Mouse (Mus musculus) CD8-positive naive resting alpha-beta T cell, adult 2 months (primary cell): ENCODE results near the gene Grin1.

Source experiments
- DNase-seq, 2 experiments: peaks; one replicate each; pipeline ENCODE4 v3.0.0; 2022; ENCODE audit warnings: low read depth in 2 of 2, low spot score in 2 of 2

The Grin1 gene

DNA sequence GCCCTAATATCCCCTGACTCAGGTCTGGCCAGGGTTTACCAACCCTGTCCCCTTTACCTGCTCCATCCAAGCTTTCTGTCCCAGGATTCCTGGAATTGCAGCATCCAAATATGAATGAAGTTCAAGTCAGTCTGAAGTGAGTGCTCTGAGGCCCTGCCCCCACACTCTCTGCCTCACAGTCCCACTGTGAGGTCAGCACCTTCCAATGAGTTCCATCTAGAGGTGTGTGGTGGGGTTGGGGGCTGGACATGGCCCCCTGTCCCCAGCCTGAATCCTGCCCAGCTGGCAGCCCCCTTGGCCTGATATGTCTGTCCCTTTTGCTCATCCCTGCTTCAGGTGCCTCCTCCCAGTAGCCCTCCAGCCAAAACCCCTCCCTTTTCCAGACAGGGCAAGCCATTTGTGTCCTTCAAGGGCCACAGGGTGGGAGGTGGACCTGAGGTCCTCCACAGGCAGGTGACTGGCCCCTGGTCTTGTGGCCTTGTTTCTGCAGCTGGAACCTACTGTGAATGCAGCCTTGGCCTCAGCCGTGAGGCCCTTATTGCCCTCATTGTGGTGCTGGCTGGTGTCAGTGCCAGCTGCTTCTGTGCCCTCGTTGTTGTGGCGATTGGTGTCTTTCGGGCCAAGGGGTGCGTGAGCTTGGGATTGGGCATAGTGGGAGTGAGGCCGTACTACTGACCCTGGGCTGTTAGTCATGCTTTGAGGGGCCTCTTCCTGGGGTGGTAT lies 30.9 kb downstream of the Grin1 start, which contains the start of gene Tmem210:
TSS of gene Tmem210 (plus strand) at position 219 of the 723 bp plus-strand sequence.
- DNase-seq, result no peak

DNA sequence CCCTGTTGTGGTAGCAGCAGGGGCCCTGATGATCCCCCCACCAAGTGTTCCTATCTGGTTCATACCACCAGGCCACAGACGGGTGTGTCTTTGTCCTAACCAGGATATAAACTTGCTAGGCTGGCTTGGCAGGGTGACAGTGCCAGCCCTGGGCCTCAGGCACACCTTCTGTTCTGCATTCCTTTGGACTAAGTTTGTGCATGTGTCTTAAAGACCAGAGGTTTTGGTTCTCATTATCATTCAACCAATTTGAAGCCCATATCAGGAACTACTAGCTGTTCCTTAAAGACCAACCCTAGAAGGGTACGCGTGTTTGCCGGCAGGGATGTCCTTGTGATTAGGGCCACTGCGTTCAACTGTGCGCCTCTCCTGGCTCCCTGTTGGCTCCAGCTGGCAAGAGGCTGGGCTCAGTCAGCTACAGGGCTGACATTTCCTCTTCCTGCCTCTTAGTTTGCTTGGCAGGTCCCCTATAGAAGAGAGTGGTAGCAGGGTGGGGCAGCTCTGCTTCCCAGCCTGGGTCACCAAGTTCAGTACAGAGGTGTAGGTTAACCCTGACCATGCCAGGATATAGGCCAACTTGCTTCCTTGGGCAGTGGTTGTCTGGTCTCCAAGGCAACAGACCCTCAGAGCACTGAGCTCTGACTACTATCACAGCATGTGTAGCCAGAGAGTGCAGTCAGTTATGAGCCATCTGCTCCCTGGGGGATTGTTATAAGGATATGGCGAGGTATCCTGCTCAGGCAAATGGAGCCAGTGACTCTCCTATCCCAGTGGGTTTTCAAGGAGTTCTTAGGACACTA lies 31.9 kb downstream of the Grin1 start:
- DNase-seq, result no peak

DNA sequence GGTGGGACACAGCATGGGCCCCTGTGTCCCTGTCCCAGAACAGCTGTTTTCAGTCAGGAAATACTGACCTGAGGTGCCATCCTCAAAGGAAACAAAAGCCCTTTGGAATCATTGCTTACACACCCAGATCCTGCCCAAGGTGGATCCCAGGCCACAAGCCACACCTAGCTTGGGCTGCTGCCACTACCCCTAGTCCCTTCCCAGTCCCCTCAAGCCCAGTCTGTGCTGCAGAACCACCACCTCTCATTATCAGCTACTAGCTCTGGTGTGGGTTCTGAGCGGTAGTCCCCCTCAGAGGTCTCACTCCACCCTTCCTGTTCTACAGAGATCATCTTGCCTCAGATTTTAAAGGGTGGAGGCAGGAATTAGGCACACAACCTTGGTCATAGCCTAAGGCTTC lies 32.7 kb downstream of the Grin1 start:
- no peak for DNase-seq

DNA sequence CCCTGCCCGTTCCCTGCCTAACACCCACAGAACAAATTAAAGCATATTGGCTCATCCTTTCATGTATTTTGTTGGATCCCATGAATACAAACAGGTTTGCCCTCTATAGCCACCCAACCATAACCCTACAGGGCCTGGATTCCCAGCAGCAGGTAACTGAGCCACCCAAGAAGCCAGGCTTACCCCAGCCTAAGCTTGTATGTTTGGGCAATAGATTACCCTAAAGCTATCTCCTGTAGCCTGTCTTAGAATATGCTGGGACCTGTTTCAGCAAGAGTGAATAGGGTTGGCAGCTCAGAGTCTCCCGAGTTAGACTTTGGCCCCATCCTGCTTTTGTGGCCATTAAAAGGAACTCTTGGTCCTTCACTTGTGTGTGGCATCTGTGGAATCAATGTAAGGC lies 33.4 kb downstream of the Grin1 start:
- DNase-seq, result no peak

DNA sequence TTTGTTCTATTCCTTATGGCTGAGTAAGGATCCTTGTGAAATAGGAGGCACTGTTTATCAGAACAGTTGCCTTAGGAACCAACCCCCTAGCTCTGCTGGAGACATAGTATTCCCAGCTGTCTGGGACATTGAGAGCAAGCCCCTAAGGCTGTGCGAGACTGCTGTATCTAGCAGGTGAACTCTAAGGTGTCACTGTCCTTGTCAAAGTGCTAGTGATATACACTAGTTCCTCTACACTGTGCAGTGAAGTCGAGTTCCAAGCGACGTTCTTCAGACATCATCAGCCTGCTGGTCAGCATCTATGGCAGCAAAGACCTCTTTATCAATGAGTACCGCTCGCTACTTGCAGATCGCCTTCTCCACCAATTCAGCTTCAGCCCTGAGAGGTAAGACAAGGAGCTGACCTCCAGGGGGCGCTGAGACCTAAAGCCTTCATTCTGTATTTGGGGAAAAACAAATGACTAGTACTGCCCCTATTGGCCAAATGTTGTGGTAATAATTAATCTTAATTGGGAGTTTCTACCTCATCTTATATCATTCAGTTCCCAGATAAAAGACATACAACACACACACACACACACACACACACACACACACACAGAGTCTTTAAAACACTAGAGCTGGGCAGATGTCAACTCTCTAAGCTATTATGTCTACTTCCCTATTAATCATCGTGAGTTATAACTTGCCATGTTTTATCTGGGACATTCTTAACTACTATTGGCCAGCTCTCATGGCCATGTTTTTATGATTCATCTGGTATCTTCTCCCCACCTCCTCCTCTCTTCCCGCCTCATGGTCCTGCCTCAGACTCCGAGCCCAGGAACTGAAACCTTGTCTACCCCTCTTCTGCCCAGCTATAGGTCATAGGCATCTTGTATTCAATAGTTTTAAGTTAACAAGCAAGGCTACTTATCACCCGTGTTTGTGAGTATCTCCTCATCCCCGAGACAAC lies 39.8 kb downstream of the Grin1 start:
- peak; percentile 69 to 81 for DNase-seq

DNA sequence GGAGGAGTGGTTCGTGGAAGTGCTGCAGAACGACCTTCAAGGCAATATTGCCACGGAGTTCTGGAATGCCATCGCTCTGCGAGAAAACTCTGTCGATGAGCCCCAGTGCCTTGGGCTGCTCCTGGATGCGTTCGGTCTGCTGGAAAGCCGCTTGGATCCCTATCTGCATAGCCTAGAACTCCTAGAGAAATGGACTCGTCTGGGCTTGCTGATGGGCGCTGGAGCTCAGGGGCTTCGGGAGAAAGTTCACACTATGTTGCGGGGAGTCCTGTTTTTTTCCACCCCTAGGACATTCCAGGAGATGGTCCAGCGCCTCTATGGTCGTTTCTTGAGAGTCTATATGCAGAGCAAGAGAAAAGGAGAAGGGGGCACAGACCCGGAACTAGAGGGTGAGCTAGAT lies 46.0 kb downstream of the Grin1 start:
- DNase-seq, result no peak

DNA sequence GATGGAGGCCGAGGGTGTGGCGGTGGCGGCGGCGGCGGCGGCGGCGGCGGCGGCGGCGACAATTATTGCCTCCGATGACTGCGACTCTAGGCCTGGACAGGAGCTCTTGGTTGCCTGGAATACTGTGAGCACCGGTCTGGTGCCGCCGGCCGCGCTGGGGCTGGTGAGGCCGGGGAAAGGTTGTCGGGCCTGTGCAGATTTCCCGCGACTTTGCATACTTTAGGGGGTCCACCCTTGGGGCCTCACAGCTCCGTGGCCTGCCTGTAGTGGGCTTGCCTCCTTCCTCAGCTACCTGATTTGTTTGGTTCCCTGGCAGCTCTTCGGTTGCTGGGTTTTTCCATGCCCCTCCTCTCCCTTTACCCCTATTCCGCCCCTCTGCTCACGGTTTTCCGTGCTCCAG lies 46.5 kb downstream of the Grin1 start:
- no peak for DNase-seq

DNA sequence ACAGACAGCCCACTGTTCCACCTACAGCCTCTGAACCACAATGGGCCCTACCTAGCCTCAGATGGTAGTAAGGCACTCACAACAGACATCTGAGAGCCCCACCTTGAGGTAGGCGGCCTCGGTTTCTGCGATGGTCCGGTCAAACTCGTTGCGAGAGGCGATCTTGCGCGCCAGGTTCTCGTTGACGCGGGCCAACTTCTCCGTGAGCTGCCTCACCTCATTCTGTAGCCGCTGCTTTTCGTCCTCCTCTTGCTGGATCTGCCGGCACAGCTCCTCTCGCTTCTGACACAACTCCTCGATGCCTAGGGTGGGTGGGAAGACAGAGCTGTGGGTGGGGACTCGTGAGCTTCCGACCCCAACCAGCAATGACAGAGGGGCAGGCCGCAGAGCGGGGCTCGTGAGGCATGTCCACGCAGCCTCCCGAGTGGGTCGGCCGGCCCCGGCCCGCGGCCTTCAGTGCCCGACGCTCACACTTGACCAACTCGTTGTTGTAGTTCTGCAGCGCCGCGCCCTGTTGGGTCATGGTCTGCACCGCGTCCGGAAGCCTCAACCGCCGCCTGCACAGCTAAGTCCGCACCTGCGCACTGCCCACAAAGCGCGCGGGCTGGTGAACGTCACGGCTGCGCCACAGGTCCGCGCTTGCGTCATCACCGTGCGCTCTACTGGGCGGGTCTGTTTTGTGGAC lies 47.0 kb downstream of the Grin1 start, which contains the start of the genes Ssna1 and Anapc2:
TSS of gene Ssna1 (minus strand) at position 612 of the 685 bp plus-strand sequence.
TSS of gene Anapc2 (plus strand) at position 652 of the 685 bp plus-strand sequence.
- DNase-seq, result peak; percentile 91 to 96

DNA sequence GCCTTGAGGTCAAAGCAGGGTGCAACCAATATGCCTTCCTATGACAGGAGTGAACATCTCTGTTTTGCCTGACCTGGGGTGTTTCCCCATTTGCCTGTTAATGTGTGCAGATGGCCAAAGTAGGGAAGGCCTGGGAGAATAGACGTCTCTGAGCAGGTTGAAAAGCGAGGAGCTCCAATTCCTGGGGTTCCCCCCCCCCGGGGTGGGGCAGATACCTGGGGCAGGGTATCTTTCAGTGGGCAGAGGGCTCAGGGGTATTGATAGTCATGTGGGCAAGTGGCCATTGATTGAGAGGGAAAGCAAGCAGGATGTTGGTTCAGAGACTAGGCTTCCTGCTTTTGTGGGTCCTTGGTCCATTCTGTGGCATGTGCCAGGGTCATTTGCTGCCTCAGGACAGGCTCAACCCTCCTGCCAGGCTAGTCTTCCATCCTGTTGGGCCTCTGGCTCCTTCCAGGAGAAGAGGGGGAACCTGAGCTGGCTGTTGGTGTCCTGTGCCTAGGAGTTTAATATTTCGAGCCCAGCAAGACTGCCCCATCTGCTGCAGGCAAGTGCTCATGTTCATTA lies 51.2 kb downstream of the Grin1 start:
- no peak for DNase-seq

DNA sequence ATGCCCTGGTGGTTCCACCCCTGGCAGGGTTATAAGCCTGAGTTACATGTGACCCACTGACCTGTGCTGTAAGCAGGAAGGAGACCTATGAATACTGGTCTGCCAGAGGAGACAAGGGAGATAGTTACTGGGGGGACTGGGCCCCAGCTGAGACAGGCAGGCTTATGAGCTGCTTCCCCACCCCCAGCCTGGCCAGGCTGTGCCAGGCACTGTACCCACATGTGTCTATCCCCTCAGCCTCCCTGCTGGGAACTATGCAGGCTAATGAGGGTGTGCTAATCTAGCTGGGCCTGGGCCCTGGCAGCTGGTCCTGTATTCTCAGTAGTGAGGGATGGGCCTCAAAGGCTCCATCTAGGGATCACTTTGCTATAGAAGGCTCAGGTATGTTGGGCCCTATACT lies 51.7 kb downstream of the Grin1 start:
- no peak for DNase-seq

DNA sequence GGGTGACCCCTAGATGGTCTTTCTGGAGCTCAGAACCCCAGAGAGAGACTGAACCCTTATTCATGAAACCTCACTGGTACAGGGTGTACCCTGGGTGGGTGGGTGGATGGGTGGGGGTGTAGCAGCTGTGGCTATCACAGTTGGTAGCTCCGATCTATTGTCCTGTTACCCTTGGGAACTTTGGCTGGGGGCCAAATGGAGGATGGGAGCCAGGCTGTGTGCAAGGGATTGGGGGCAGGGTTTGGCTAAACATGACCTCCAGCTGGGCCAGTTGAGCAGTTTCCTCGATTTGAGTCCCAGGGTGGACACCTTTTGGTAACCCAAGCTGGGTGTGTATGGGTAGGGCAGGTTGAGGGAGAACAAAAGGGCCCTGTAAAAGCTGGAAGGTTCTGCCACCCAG lies 52.3 kb downstream of the Grin1 start:
- DNase-seq, result no peak

DNA sequence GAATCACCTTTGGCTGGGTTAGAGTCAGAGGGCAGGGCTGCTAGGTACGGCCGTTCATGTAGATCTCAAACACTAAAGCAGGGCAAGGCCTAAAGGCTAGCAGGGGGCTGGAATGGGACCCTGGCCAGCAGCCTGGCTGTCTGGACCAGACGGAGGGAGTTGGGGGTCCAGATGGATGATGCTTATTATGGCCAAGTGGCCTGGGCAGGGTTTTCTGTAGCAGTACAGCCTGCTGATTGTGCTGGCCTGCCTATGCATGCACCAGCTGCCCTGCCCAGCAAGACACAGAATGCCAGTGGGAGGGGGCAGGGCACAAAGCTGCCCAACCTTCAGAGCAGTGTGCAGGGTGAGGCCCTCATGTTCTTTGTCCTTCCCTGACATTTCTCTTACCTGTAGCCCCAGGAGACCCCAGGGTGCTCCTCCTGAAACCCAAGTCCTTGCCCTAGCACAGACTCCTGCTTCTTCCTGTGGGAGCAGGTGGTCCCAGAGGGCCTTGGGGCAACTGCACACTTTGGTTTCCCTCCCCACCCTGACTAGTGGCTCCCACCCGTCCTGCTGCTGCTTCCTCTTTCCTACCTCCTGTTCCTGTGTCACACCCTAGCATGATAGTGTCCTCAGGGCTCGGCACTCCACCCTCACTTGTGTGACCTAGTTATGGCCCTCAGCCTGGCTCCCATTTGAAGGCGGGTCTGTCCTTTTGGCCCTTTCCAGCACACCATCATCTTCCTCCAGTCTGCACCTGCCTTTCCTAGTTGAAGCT lies 52.9 kb downstream of the Grin1 start:
- no peak for DNase-seq

DNA sequence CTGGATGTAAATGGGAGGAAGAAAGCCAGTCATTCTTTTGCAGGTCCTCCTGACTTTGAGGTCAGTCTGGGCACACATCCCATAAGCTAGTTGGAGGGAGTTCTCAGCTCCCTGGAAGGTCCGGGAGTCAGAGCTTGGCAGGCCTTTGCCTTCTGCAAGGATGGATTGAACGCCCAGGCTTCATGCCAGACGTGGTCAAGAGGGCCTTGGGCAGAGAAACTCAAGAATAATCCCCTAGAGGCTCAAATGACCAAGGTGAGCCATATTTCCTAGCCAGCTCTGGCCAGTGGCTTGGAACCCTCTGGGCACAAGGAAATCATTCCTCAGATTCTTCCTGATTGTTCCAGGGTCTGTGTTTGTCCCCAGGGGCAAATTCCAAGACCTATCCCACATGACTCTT lies 54.1 kb downstream of the Grin1 start:
- no peak for DNase-seq

DNA sequence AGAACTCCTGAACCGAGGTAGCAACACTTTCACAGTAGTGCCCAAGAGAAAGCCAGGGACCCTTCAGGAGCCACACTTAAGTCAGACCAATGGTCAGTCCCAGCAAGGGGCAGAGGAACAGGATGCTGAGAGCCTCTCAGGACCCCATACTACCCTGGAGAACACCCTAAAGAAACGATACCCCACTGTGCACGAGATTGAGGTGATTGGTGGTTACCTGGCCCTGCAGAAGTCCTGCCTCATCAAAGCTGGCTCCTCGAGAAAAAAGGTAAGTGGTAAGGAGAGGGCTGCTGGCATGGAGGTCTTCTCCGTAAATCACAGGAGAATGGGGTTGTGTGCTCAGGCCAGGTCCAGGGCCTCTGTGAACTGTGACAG lies 54.7 kb downstream of the Grin1 start:
- no peak for DNase-seq

DNA sequence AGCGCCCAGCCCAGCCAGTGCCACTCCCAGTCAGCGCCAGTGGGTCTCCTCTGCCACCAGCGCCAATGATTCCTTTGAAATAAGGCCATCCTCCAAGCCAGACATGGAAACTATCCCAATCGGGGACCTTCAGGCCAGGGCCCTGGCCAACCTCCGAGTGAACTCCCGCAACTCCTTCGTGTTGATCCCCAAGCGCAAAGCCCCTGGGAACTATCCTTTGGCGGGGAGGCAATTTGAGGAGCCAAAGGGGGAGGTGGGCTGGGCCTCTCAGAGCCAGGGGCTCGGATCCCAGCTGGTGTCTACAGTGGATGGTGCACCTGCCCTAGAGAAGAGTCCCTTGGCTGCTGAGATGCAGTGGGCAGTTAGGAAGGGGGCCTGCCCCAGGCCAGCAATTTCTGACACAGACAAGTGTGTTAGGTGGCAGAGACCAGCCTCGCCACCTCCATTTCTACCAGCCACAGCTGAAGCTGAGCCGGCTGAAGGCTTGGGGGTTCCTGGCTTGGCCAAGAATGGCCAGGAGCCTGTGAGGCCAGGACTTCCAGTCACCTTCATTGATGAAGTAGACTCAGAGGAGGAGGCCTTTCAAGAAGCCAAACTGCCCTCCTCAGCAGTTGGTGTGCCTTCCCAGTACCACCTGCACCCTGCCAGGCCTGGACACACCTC lies 55.2 kb downstream of the Grin1 start:
- DNase-seq, result no peak

DNA sequence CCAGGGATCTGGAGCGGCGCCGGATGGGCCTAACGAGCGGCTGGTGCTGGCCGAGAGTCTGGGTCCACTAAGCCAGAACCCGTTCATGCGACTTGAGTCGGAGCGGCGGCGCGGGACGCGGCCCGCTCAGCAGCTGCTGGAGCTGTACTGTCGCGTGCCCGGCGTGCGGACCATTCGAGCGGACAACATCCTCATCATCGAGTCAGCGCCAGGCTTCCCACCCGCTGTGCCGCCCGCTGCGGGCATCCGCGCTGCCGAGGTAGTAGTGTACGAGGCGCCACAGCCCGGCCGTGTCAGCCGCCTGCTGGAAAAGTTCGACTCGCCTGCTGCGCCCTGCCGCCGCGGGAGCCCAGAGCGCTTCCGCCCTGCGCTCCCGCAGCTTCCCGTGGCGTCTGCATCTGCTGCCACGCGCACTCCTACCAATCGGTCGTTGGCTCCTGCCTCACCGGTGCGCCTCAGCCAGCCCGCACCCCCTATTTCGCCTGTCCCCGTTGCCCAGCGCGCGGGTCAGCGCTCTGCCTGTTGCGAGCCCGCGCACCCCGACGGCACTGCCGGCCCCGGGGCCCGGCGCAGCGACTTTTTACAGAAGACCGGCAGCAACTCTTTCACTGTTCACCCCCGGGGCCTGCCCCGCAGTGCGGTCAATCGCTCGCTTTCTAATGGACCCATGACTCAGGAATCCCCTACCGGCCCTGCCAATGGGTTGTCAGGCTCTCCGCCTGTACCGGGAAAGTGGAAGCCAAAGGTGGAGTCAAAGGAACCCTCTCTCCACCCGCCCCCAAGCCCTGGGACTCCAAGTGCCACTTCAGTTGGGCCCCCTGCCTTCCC lies 56.0 kb downstream of the Grin1 start:
- DNase-seq, result peak; percentile 40 to 56

DNA sequence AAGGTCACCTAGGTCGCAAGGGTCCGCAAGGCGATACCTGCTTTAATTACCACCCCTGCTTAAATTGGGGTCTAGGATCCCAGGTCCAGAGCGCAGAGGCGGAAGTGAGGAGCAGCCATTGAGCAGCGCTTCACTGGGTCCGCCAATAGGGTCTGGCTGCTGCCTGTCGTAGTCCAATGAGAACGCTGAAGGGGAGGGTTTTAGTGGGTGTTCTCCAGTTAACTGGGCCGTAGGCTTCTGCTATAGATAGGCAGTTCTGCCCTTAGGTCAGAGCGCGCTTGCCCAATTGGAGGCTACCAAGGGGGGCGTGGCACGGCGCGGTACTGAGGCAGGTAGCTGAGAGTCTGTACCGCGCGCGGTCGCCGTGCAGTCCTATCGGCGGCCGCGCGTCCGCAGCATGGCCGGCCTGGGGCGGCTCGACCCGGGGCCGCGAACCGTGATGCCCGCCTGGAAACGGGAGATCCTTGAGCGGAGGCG lies 56.7 kb downstream of the Grin1 start, which contains the start of gene Tprn:
TSS of gene Tprn (plus strand) at position 328 of the 477 bp plus-strand sequence.
- DNase-seq, result peak; percentile 88 to 89

DNA sequence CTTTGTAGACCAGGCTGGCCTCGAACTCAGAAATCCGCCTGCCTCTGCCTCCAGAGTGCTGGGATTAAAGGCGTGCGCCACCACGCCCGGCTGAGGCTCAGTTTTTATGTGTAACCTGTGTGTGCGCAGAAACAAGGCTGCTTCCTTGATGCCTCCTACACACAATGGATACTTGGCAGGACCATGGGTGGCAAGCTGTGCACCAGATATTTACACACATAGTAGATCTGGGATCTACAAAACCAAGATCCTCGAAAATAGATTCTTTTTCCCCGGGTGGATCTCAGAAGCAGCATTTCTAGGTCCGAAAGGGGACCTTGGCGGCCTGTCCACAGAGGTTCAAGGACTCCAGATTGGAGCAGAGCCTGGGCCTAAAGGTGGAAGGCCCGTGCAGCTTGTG lies 57.1 kb downstream of the Grin1 start:
- DNase-seq, result no peak
